ENCODE assay signal across 16 mouse cellular contexts in the genomic region with DNA sequence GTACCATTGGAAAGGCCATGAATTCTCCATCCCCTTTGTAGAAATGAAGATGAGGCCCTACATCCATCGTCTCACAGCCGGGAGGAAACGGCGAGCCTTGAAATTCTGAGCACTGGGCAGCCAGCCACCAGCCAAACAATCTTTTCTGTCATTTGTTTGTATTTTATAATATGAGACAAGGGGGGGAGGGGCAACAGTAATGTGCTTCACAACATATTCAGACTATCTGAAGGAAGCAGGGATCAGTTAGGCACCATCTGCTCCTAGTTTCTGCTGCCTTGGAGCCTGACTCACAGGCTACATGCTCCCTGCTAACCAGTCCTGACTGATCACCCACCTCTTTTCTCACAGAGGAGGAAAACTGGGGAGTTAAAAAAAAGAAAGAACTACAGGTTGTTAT.
DNase-seq lines count a peak whose midpoint lies in the region; ATAC-seq lines count a peak whose summit lies in the region.
"Had no signal": no experiment of that assay in that cellular context is flagged by ENCODE, and none has a peak within 500 bp of the region (broad histone marks: within the 10 kb centered on the region; RNA-seq: fewer than 3 reads in every experiment).

No protein-coding gene starts in this region.

- DNase-seq in gastrocnemius, postnatal 14 days, result peak; percentile 15
- DNase-seq in gastrocnemius, postnatal 25 days, result no peak
- peak; percentile 25 for DNase-seq in layer of hippocampus, adult 11-12 months (ENCODE audit: low spot score)
- DNase-seq in layer of hippocampus, postnatal 36 days, result no peak
- DNase-seq in limb, embryonic 10.5 days (ENCODE audit: low spot score), result no peak
- DNase-seq in embryo, embryonic 10.5 days (ENCODE audit: low spot score), result no peak
- DNase-seq: adrenal gland, postnatal 14 days; cerebellum, adult 11 months; liver, postnatal 0 days; spleen, adult 18-20 months had no signal

- H3K4me3 ChIP-seq in brown adipose tissue, adult 24 weeks (ENCODE audit: insufficient read depth, low read depth, low read length), result no peak overlapping the region
- H3K4me3 ChIP-seq in lung, embryonic 16.5 days (ENCODE audit: low read length), result no peak overlapping the region
- no peak overlapping the region for H3K4me3 ChIP-seq in limb, embryonic 10.5 days
- H3K4me3 ChIP-seq: embryonic facial prominence, embryonic 12.5 days; heart, embryonic 15.5 days had no signal

- H3K27ac ChIP-seq in brown adipose tissue, adult 24 weeks (replicated peaks; ENCODE audit: low read depth, low read length), result peak overlapping the region; percentile 88
- 0 out of 2 replicates have a peak overlapping the region, but pooled peaks have one; percentile 36 for H3K27ac ChIP-seq in lung, embryonic 16.5 days (ENCODE audit: low read length)
- H3K27ac ChIP-seq in limb, embryonic 10.5 days, result no peak overlapping the region
- H3K27ac ChIP-seq: embryonic facial prominence, embryonic 12.5 days; heart, embryonic 15.5 days had no signal

- intact Hi-C loops in gastrocnemius, postnatal 14 days (cut with DNase I; ENCODE audit: low total_unique reads), result no loop called here

- peaks cover 23% of the 10 kb centered on the region; the same call in 1 of the 2 replicates for H3K4me1 ChIP-seq in brown adipose tissue, adult 24 weeks (ENCODE audit: control insufficient read depth, insufficient read depth, insufficient read length, low read length)
- H3K4me1 ChIP-seq in lung, embryonic 16.5 days (replicated peaks; ENCODE audit: control insufficient read depth, insufficient read depth, low read length), result peaks cover 13% of the 10 kb centered on the region
- H3K4me1 ChIP-seq in limb, embryonic 10.5 days, result peaks cover 11% of the 10 kb centered on the region; the same call in 1 of the 2 replicates
- H3K4me1 ChIP-seq: embryonic facial prominence, embryonic 12.5 days; heart, embryonic 15.5 days had no signal

- peak; percentile 92 for ATAC-seq in lung, embryonic 16.5 days (ENCODE audit: low read depth)
- ATAC-seq: forebrain, embryonic 16.5 days; liver, postnatal 0 days; Patski had no signal

- H3K9me3 ChIP-seq in lung, embryonic 16.5 days (ENCODE audit: control insufficient read depth, low read length), result no peaks in the 10 kb centered on the region
- H3K9me3 ChIP-seq in limb, embryonic 10.5 days (replicated peaks), result no peaks in the 10 kb centered on the region
- H3K9me3 ChIP-seq: embryonic facial prominence, embryonic 12.5 days; heart, embryonic 15.5 days had no signal

- no peaks in the 10 kb centered on the region for H3K27me3 ChIP-seq in lung, embryonic 16.5 days (ENCODE audit: control insufficient read depth, insufficient read depth, low read depth, low read length)
- H3K27me3 ChIP-seq in limb, embryonic 10.5 days (ENCODE audit: low read depth, poor library complexity, severe bottlenecking), result no peaks in the 10 kb centered on the region
- H3K27me3 ChIP-seq: embryonic facial prominence, embryonic 12.5 days; heart, embryonic 15.5 days; Patski had no signal

- no peak overlapping the region for H3K9ac ChIP-seq in lung, embryonic 16.5 days (ENCODE audit: low read length)
- H3K9ac ChIP-seq: embryonic facial prominence, embryonic 12.5 days; heart, embryonic 15.5 days; liver, postnatal 0 days had no signal

- no peaks in the 10 kb centered on the region for H3K36me3 ChIP-seq in lung, embryonic 16.5 days (ENCODE audit: control insufficient read depth, insufficient read depth, low read length)
- no peaks in the 10 kb centered on the region for H3K36me3 ChIP-seq in limb, embryonic 10.5 days
- H3K36me3 ChIP-seq: embryonic facial prominence, embryonic 12.5 days; heart, embryonic 15.5 days had no signal

- no peak overlapping the region for H3K4me2 ChIP-seq in lung, embryonic 16.5 days (ENCODE audit: low read depth, low read length)
- H3K4me2 ChIP-seq: embryonic facial prominence, embryonic 12.5 days; heart, embryonic 15.5 days had no signal

- WGBS in lung, embryonic 16.5 days, result 27% methylated on average over 4 of the region's 4 CpGs
- 92% methylated on average over 4 of the region's 4 CpGs for WGBS in limb, embryonic 10.5 days

Comparison
In these comparisons a context has a peak if more than half of its experiments do, and no peak if none do; other contexts are left out.
1. DNase-seq: peak in gastrocnemius, postnatal 14 days (single experiment) and layer of hippocampus, adult 11-12 months (single experiment); none in gastrocnemius, postnatal 25 days (single experiment), layer of hippocampus, postnatal 36 days (0 of 2), limb, embryonic 10.5 days (single experiment) and embryo, embryonic 10.5 days (single experiment).